Comparison of ENCODE assay signal across 8 mouse cellular contexts in the genomic region with DNA sequence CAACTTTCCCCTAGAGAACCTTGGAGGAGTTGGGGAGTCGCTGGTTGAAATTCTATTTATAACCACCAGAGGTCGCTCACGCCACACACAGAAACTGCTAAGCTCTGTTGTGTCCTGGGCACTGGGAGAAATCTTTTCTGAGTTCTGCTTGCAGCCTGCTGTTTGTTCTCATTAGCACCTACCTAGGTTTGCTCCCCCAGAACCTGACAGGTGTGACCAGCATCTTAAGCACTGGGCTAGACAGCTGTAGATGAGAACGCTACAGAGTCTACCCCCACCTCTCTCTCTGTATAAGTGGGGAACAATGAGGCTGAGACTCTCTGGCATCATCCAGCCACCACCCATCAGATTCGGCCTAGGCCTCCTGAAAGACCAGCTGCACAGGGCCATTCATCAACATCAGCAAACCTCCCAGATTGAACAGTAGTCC. TPM values are rescaled to one million over a fixed set of nuclear protein-coding genes. Genes with fewer than 3 reads are reported as not detected.
DNase-seq lines count a peak whose midpoint lies in the region; ATAC-seq and TF ChIP-seq lines count a peak whose summit lies in the region.

No protein-coding gene starts in this region.

- no peak overlapping the region for H3K9ac ChIP-seq in forebrain, embryonic 11.5 days (ENCODE audit: low read length)
- no peak overlapping the region for H3K9ac ChIP-seq in intestine, postnatal 0 days (ENCODE audit: low read depth, low read length)
- H3K9ac ChIP-seq in lung, postnatal 0 days (replicated peaks; ENCODE audit: low read depth): no peak overlapping the region

- peaks cover 5% of the 10 kb centered on the region for H3K4me1 ChIP-seq in bone marrow macrophage, adult 2 months (ENCODE audit: control insufficient read depth, insufficient read depth, low read length)
- H3K4me1 ChIP-seq in forebrain, embryonic 11.5 days (replicated peaks; ENCODE audit: control insufficient read depth, insufficient read depth, low read length): no peaks in the 10 kb centered on the region
- no peaks in the 10 kb centered on the region for H3K4me1 ChIP-seq in intestine, postnatal 0 days (replicated peaks; ENCODE audit: control insufficient read depth, insufficient read depth, low read length)
- no peaks in the 10 kb centered on the region for H3K4me1 ChIP-seq in lung, postnatal 0 days (ENCODE audit: insufficient read depth, low read depth, low read length)

- no peak overlapping the region for H3K4me2 ChIP-seq in forebrain, embryonic 11.5 days (ENCODE audit: low read depth, low read length, severe bottlenecking)
- no peak overlapping the region for H3K4me2 ChIP-seq in intestine, postnatal 0 days (replicated peaks; ENCODE audit: low read depth)
- no peak overlapping the region for H3K4me2 ChIP-seq in lung, postnatal 0 days (replicated peaks; ENCODE audit: low read depth, low read length)

- WGBS in forebrain, embryonic 11.5 days: 16% methylated on average over 5 of the region's 5 CpGs
- WGBS in intestine, postnatal 0 days: 21% methylated on average over 5 of the region's 5 CpGs
- WGBS in lung, postnatal 0 days: 10% methylated on average over 5 of the region's 5 CpGs

- DNase-seq in spleen, adult 18-20 months: peak; percentile 18 to 31
- no peak for DNase-seq in spleen, postnatal 4 days (ENCODE audit: low spot score in 2 of 2)
- DNase-seq in forebrain, embryonic 11.5 days (ENCODE audit: low spot score): peak; percentile 66
- peak; percentile 71 for DNase-seq in lung, postnatal 0 days (ENCODE audit: low spot score)
- peak; percentile 36 for DNase-seq in right cerebral cortex, adult 18-20 months
- DNase-seq in ovary, postnatal 10 days (ENCODE audit: low spot score): no peak

- no peak overlapping the region for H3K27ac ChIP-seq in bone marrow macrophage, adult 2 months (ENCODE audit: insufficient read depth, low read depth, low read length)
- no peak overlapping the region for H3K27ac ChIP-seq in forebrain, embryonic 11.5 days (ENCODE audit: low read depth, low read length)
- no peak overlapping the region for H3K27ac ChIP-seq in intestine, postnatal 0 days (ENCODE audit: low read depth, low read length)
- H3K27ac ChIP-seq in lung, postnatal 0 days (ENCODE audit: low read length): no peak overlapping the region

- H3K9me3 ChIP-seq in forebrain, embryonic 11.5 days (ENCODE audit: control insufficient read depth, low read length): peaks cover 5% of the 10 kb centered on the region; the same call in 1 of the 2 replicates
- H3K9me3 ChIP-seq in intestine, postnatal 0 days (ENCODE audit: control insufficient read depth): no peaks in the 10 kb centered on the region; the same call in 1 of the 2 replicates
- H3K9me3 ChIP-seq in lung, postnatal 0 days (ENCODE audit: low read length): no peaks in the 10 kb centered on the region

- TF ChIP-seq CTCF in bone marrow macrophage, adult 2 months (IDR thresholded peaks at IDR 0.05; ENCODE audit: low read depth, low read length): peak; percentile 77
- TF ChIP-seq CTCF in intestine, postnatal 0 days (IDR thresholded peaks at IDR 0.05; ENCODE audit: low read depth): peak; percentile 96
- peak; percentile 89 for TF ChIP-seq CTCF in lung, postnatal 0 days (IDR thresholded peaks at IDR 0.05)

- TF ChIP-seq POLR2A in bone marrow macrophage, adult 2 months (IDR thresholded peaks at IDR 0.05; ENCODE audit: borderline replicate concordance, low read depth, low read length): no peak

- peak; percentile 53; the same call in 1 of the 2 replicates for ATAC-seq in forebrain, embryonic 11.5 days (replicated peaks; ENCODE audit: low FRiP score)
- ATAC-seq in intestine, postnatal 0 days: no peak
- ATAC-seq in lung, postnatal 0 days: no peak

- TF ChIP-seq EP300 in lung, postnatal 0 days (IDR thresholded peaks at IDR 0.05): no peak

- H3K4me3 ChIP-seq in bone marrow macrophage, adult 2 months (ENCODE audit: insufficient read depth, low read length): no peak overlapping the region
- no peak overlapping the region for H3K4me3 ChIP-seq in forebrain, embryonic 11.5 days (ENCODE audit: low read depth, low read length)
- H3K4me3 ChIP-seq in intestine, postnatal 0 days (ENCODE audit: low read depth, low read length): no peak overlapping the region
- H3K4me3 ChIP-seq in lung, postnatal 0 days (ENCODE audit: low read depth, low read length): no peak overlapping the region

- H3K36me3 ChIP-seq in forebrain, embryonic 11.5 days (ENCODE audit: control insufficient read depth, insufficient read depth, low read length): no peaks in the 10 kb centered on the region
- H3K36me3 ChIP-seq in intestine, postnatal 0 days (ENCODE audit: control insufficient read depth, insufficient read depth): no peaks in the 10 kb centered on the region
- no peaks in the 10 kb centered on the region for H3K36me3 ChIP-seq in lung, postnatal 0 days (ENCODE audit: insufficient read depth, low read length)

- H3K27me3 ChIP-seq in forebrain, embryonic 11.5 days (ENCODE audit: control insufficient read depth, insufficient read depth, low read length): no peaks in the 10 kb centered on the region
- no peaks in the 10 kb centered on the region for H3K27me3 ChIP-seq in intestine, postnatal 0 days (replicated peaks; ENCODE audit: control insufficient read depth, insufficient read depth, low read length)
- H3K27me3 ChIP-seq in lung, postnatal 0 days (replicated peaks; ENCODE audit: insufficient read depth, low read length): no peaks in the 10 kb centered on the region

RNA-seq across cellular contexts. Expression of gene Gna12, which starts 17.1 kb away (rescaled TPM):
- polyA plus RNA-seq in bone marrow macrophage, adult 2 months (2012; ENCODE audit: insufficient read depth, insufficient read length, missing spikeins): 147 and 173 TPM in 2 replicates
- polyA plus RNA-seq in forebrain, embryonic 11.5 days (2014; fragmentation: Nextera tagmentation; extraction: Ambion mirVana): 49.7 and 58.9 TPM in 2 replicates
- 13.8 and 14.4 TPM in 2 replicates for polyA plus RNA-seq in intestine, postnatal 0 days (2015; fragmentation: Nextera tagmentation; extraction: Ambion mirVana)
- 25.4 and 32.0 TPM in 2 replicates for polyA plus RNA-seq in lung, postnatal 0 days (2015; fragmentation: Nextera tagmentation; extraction: Ambion mirVana)

Comparison
In these comparisons a context has a peak if more than half of its experiments do, and no peak if none do; other contexts are left out.
1. DNase-seq: peak in spleen, adult 18-20 months (2 of 2), forebrain, embryonic 11.5 days (single experiment), lung, postnatal 0 days (single experiment) and right cerebral cortex, adult 18-20 months (single experiment); none in spleen, postnatal 4 days (0 of 2) and ovary, postnatal 10 days (single experiment).
2. Peak in every context shown above with its lines, with median percentiles within 50 percentile points of each other: CTCF ChIP-seq.